Mouse (Mus musculus) brain, embryonic 14.5 days (tissue): ENCODE data around the gene Olfr70.

Experiments
- CTCF ChIP-seq: fragments of 200-500 bp; IDR thresholded peaks from 2 replicates; pipeline ENCODE4 v1.5.1; 2012; ENCODE audit warnings: inconsistent platforms, mild to moderate bottlenecking, moderate library complexity, borderline replicate concordance; ENCODE audit not compliant: insufficient read depth, insufficient read length; ENCODE audit errors: extremely low read depth
- POLR2A ChIP-seq: fragments of 200-500 bp; IDR thresholded peaks from 2 replicates; pipeline ENCODE4 v1.6.1; 2012; ENCODE audit warnings: mild to moderate bottlenecking, inconsistent platforms, borderline replicate concordance; ENCODE audit not compliant: poor library complexity, insufficient read depth, insufficient read length, severe bottlenecking; ENCODE audit errors: extremely low read depth

DNA sequence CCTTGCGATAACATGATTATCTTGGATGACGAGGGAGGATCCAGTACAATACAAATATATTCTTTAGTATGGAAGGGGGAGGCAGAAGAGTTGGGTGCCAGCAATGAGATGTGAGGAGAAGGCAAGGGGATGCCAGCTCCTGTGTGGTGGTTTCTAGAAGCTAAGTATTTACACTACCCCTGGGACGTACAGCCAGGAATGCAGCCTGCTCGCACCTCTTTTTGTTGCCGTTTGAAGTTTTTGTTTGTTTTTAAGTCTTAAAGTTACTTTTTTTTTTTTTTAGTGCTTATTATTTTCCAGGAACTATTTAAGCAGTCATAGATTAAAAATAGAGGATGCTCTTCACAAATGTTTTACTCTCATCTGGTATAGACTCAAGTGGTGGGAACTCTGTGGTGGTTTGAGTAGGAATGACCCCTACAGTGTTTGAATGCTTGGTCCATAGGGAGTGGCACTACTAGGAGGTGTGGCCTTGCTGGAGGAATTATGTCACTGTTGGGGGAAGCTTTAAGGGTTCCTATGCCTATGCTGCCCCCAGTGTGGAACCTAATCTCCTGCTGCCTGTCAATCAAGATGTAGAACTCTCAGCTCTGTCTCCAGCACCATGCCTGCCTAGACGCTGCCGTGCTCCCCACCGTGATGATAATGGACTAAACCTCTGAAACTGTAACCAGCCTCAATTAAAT is 38.5 kb upstream of the Olfr70 start:
- TF ChIP-seq CTCF: no peak
- TF ChIP-seq POLR2A: no peak
